Mouse (Mus musculus) liver, adult 2 months (tissue): ENCODE results near the gene Kansl1. TPM values are rescaled to one million over a fixed set of nuclear protein-coding genes. Genes with fewer than 3 reads are reported as not detected.
A peak's percentile ranks its signal among the peaks of the same experiment; 100 is the strongest.
"Not testable (repeated sequence)": the region's sequence is repeated elsewhere in the genome, so short reads cannot be mapped to it uniquely, and the experiment has no call there.

Experiments used
- DNase-seq: peaks from one replicate; pipeline ENCODE4 v3.0.0-alpha.2; 2011; ENCODE audit warnings: low read depth, low spot score; ENCODE audit errors: extremely low read depth
- H3K27ac ChIP-seq: fragments of 200-500 bp; replicated peaks from 2 replicates; pipeline ENCODE4 v1.5.1; 2012; ENCODE audit warnings: low read depth, mild to moderate bottlenecking, control low read depth, inconsistent platforms, low read length; ENCODE audit not compliant: insufficient read depth
- H3K27me3 ChIP-seq: fragments of 200-500 bp; 2 replicates; pipeline ENCODE4 v1.6.1; 2012; ENCODE audit warnings: mild to moderate bottlenecking, moderate library complexity, low read length, inconsistent platforms; ENCODE audit not compliant: control insufficient read depth, insufficient read depth
- H3K36me3 ChIP-seq: fragments of 200-500 bp; 2 replicates; pipeline ENCODE4 v1.6.1; 2012; ENCODE audit warnings: low read length, inconsistent platforms; ENCODE audit not compliant: control insufficient read depth, insufficient read depth
- H3K4me1 ChIP-seq: fragments of 200-500 bp; 2 replicates; pipeline ENCODE4 v1.6.1; 2011; ENCODE audit warnings: low read length; ENCODE audit not compliant: control insufficient read depth, insufficient read depth
- H3K4me3 ChIP-seq: fragments of 200-500 bp; 2 replicates; pipeline ENCODE4 v1.5.1; 2011; ENCODE audit warnings: low read depth, mild to moderate bottlenecking, control low read depth, low read length, moderate library complexity; ENCODE audit not compliant: insufficient read depth
- H3K79me2 ChIP-seq: fragments of 200-500 bp; 2 replicates; pipeline ENCODE4 v1.6.1; 2012; ENCODE audit warnings: inconsistent platforms, mild to moderate bottlenecking, low read length, moderate library complexity; ENCODE audit not compliant: control insufficient read depth, insufficient read depth
- H3K9ac ChIP-seq: fragments of 200-500 bp; 2 replicates; pipeline ENCODE4 v1.6.1; 2012; ENCODE audit warnings: low read depth, mild to moderate bottlenecking, control low read depth, inconsistent platforms, low read length
- CTCF ChIP-seq: fragments of 200-500 bp; IDR thresholded peaks from 2 replicates; pipeline ENCODE4 v1.5.1; 2011; ENCODE audit warnings: low read depth, low read length, control low read depth
- POLR2A ChIP-seq: fragments of 200-500 bp; IDR thresholded peaks from 2 replicates; pipeline ENCODE4 v1.6.1; 2011; ENCODE audit warnings: low read length, control low read depth; ENCODE audit not compliant: insufficient read depth; ENCODE audit errors: extremely low read depth
- WGBS: fragments of 180-500 bp; shearing (Covaris S2); methylation state at CpG from one replicate; pipeline ENCODE4 v1.1.7; 2018; 5-methylcytosine and 5-hydroxymethylcytosine counted together
- polyA plus RNA-seq: library from polyadenylated mRNA; depleted of rRNA; stranded (reverse); fragments of >200 nt; gene quantifications from 2 replicates; pipeline ENCODE4 v1.2.3, GENCODE M21; 2012
- total RNA-seq: library from RNA; depleted of rRNA; stranded (reverse); fragments of >200 nt; gene quantifications from 2 replicates; pipeline ENCODE4 v1.2.3, GENCODE M21; 2014

Kansl1 gene
- total and polyA plus RNA-seq, 2 experiments = 13.7 to 36.2 TPM

GRCm38 (mm10) chr11:104452709-104453108 lies 16.0 kb downstream of the Kansl1 start:
- Histone ChIP-seq H3K27me3 (no peaks in the 10 kb centered on the region), H3K4me3 (no peak overlapping the region), H3K27ac (no peak overlapping the region), H3K79me2 (no peaks in the 10 kb centered on the region; the same call in 1 of the 2 replicates), H3K9ac (no peak overlapping the region), H3K4me1 (no peaks in the 10 kb centered on the region), H3K36me3 (0 out of 2 replicates have a peak, but pooled peaks cover 2% of the 10 kb centered on the region)
- 93% methylated on average over 1 of the region's 1 CpGs for WGBS
- DNase-seq = no peak
- no peak for TF ChIP-seq POLR2A
- no peak for TF ChIP-seq CTCF

GRCm38 (mm10) chr11:104451239-104451638 lies 17.4 kb downstream of the Kansl1 start:
- no peak overlapping the region for H3K4me3 ChIP-seq
- H3K27me3 ChIP-seq = no peaks in the 10 kb centered on the region
- peaks cover under 1% of the 10 kb centered on the region; the same call in 1 of the 2 replicates for H3K79me2 ChIP-seq
- peaks cover 1% of the 10 kb centered on the region; the same call in 1 of the 2 replicates for H3K4me1 ChIP-seq
- no peak for DNase-seq
- no peak overlapping the region for H3K27ac ChIP-seq
- H3K9ac ChIP-seq = no peak overlapping the region
- no peak for TF ChIP-seq POLR2A
- TF ChIP-seq CTCF = peak; percentile 45; the same call in 1 of the 2 replicates
- 98% methylated on average over 1 of the region's 1 CpGs for WGBS
- H3K36me3 ChIP-seq = 0 out of 2 replicates have a peak, but pooled peaks cover 2% of the 10 kb centered on the region

- not testable (repeated sequence) for H3K4me1 ChIP-seq, H3K79me2 ChIP-seq, H3K36me3 ChIP-seq, H3K4me3 ChIP-seq, H3K9ac ChIP-seq, H3K27ac ChIP-seq, H3K27me3 ChIP-seq, DNase-seq
- WGBS = 71% methylated on average over 2 of the region's 2 CpGs
These were observed 20.2 kb downstream of the Kansl1 start for GRCm38 (mm10) chr11:104448499-104448898.

DNA sequence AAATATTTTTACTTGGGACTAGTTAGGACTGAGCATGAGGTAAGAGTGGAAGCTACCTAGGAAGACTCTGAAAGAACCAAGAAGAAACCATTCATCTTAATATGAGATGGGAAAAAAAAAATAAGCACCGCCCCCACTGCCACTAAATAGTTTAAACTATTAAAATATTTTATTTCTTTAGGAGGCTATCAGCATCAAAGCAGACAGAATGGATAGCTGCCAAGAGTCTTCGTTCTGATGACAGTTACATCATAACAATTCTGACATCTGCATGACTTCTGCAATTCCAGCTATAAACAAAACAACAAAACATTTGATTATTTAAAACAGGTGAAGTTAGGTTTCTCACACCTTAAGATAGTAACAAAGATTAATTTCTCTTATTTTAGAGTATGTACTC lies 23.1 kb downstream of the Kansl1 start:
- Histone ChIP-seq H3K9ac (no peak overlapping the region), H3K4me3 (no peak overlapping the region), H3K27ac (no peak overlapping the region), H3K79me2 (peaks cover 3% of the 10 kb centered on the region; the same call in 1 of the 2 replicates), H3K36me3 (0 out of 2 replicates have a peak, but pooled peaks cover 2% of the 10 kb centered on the region), H3K27me3 (no peaks in the 10 kb centered on the region), H3K4me1 (peaks cover 7% of the 10 kb centered on the region)
- no peak for DNase-seq
- no peak for TF ChIP-seq CTCF
- TF ChIP-seq POLR2A = no peak
- 46% methylated on average over 2 of the region's 2 CpGs for WGBS

DNA sequence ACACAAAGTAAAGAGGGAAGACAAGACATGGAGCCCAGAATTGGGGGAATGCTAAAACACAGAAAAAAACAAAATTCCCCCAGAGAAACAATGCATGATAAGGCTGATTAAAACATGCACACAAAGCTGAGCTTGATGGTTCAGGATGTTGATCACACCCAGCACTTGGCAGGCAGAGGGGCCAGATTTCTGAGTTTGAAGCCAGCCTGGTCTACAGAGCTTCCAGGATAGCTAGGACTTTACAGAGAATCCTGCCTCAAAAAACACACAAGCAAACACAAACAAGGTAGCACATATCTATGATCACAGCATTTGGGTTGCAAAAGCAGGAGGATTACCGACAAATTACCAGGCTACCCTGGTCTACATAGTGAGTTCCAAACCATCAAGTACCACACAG lies 23.6 kb downstream of the Kansl1 start:
- peaks cover 3% of the 10 kb centered on the region; the same call in 1 of the 2 replicates for H3K79me2 ChIP-seq
- H3K27me3 ChIP-seq = no peaks in the 10 kb centered on the region
- H3K4me3 ChIP-seq = no peak overlapping the region
- no peak overlapping the region for H3K9ac ChIP-seq
- no peak for DNase-seq
- H3K4me1 ChIP-seq = peaks cover 7% of the 10 kb centered on the region
- WGBS = 72% methylated on average over 1 of the region's 1 CpGs
- H3K36me3 ChIP-seq = 0 out of 2 replicates have a peak, but pooled peaks cover 2% of the 10 kb centered on the region
- TF ChIP-seq CTCF (no peak), POLR2A (no peak)
- H3K27ac ChIP-seq = no peak overlapping the region

GRCm38 (mm10) chr11:104443359-104443758 lies 25.3 kb downstream of the Kansl1 start:
- TF ChIP-seq CTCF = no peak
- no peak for TF ChIP-seq POLR2A
- Histone ChIP-seq H3K27me3 (no peaks in the 10 kb centered on the region), H3K36me3 (no peaks in the 10 kb centered on the region), H3K4me1 (peaks cover 10% of the 10 kb centered on the region), H3K79me2 (peaks cover 3% of the 10 kb centered on the region; the same call in 1 of the 2 replicates), H3K4me3 (peak overlapping the region; percentile 88; the same call in 1 of the 2 replicates), H3K27ac (no peak overlapping the region), H3K9ac (no peak overlapping the region)
- DNase-seq = no peak
- WGBS = 13% methylated on average over 2 of the region's 2 CpGs
